Mouse (Mus musculus) T-helper 1 cell (primary cell): ENCODE measurements at regions not wholly inside any gene's neighbourhood (a gene's known extent, or its start where the extent isn't known, plus 50 kb on each side); places are given as distances from the start of the nearest gene placed in this dataset.
"Not testable (repeated sequence)": the region's sequence is repeated elsewhere in the genome, so short reads cannot be mapped to it uniquely, and the experiment has no call there.

ENCODE experiments used
- in situ Hi-C: fragments of 300-600 bp; cut with MboI, MseI; formaldehyde crosslinking; loops from one replicate; pipeline ENCODE4 v1.15.1; 2025; ENCODE audit warnings: high pct_unique_total_duplicates

DNA sequence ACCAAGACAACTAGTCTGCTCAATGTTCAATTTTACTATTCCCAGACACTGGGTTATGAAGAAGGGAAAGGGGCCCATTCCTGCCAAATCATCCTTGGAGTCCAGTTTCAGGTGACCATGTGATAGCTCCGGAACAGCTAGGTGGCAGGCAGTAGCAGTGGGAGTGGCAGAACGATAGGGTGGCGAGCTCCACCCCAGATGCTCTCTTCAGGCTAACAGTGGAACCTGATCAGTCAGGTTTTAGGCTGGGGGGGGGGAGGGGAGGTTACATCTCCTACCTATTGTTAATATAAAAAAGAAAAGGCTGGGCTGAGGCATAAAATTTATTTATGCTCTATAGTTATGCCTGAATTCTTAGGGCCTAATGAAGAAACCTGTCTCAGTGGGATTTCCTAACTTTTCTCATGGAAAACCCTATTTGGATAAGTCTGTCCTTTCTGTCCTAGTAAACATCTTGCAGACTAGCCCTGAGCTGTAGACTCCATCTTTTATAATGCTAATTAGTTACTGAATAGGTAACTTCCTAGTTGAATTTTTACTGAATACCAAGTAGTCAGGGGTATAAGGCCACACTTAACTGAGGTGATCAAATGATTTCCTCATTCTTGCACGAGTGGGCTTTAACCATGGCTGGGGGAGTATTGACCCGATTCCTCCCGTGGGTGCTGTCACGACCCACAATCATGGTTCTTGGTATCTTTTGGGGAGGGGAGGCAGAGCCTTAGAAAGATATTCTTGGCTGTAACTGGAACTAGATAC, 223.2 kb upstream of the Ell2 start:
- in situ Hi-C loops, result not testable (repeated sequence)

DNA sequence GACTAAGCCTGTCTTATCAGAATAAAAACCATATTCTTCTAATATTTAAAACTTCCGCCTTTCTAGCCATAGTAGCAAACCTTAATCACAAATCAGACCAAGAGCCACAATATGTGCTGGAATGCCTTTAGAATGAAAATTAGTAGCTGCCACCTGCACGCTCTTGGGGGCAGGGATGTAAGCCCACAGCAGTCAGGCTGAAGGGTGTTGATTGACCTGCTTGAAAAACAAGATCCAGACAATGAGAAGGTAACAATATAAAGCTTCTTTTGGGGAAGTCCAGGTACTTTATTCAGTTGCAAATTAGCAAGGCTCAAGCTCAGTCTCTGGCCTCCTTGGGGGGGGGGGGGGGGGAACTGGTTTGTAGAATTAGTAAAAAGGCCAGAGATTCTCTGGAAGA, 222.3 kb upstream of the Ell2 start:
- in situ Hi-C loops, result not testable (repeated sequence)

DNA sequence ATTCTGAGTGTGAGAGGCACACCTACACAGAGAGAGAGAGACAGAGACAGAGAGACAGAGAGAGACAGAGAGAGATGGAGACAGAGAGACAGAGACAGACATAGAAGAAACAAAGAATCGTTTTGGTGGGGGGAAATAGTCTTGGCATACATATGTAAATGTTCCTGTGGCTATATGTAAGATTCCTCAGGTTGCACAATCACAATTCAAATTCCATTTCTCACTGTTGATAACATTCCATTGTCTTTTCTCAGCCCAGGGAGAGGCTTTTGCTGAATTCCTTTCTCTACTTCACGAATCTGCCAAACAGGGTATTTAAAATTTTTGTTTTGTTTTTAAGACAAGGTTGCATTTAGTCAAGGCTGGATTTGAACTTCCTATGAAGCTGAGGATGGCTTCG, 205.0 kb upstream of the Ell2 start:
- in situ Hi-C loops, result no loop called here

DNA sequence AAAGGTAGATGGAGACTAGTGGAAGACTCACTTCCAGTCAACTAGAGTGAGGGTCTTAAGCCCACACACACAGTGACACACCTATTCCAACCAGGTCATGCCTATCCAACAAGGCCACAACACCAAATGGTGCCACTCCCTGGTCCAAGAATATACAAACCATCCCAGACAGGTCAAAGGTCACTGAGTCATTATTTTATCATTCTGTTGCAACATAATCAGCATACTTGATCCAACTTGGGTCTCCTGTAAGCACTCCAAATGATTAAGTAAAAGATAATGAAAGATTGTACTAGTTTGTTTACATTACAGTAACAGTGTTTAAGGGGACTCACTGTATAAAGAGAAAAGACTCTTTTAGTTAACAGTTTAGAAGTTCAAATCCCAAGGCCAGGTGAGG, 203.2 kb upstream of the Ell2 start:
- in situ Hi-C loops, result no loop called here

DNA sequence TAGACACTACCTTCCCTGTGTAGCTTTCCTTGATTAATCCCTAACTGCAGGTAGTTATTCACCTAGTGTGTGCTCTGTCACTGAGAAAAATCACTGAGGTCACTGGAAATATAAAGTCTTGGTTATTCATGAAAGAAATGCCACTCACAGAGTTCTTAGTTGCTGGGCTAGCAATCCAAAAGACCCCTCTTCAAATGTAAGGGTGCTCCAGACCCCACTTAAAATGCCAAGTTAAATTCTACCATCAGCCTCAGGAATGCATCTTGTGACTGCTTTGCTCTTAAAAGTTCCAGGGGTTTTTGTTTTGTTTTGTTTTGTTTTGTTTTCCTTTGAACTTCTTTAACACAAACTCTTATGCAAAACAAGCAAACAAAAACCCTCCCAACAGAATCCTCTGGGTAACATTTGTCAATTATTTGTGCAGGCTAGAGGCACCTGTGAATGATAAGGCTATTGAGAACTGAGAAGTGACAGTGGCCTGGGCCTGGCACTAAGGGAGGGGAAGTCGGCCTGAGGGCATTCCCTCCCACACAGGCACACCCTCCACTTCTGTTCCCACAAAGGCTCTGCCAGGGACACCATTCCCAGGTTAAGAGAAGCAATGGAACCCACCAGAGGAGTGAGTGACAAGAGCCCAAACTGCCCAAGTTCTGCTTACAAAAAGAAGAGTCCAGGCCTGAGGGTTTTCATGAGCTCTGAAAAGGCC, 192.1 kb upstream of the Ell2 start:
- in situ Hi-C loops, result no loop called here

DNA sequence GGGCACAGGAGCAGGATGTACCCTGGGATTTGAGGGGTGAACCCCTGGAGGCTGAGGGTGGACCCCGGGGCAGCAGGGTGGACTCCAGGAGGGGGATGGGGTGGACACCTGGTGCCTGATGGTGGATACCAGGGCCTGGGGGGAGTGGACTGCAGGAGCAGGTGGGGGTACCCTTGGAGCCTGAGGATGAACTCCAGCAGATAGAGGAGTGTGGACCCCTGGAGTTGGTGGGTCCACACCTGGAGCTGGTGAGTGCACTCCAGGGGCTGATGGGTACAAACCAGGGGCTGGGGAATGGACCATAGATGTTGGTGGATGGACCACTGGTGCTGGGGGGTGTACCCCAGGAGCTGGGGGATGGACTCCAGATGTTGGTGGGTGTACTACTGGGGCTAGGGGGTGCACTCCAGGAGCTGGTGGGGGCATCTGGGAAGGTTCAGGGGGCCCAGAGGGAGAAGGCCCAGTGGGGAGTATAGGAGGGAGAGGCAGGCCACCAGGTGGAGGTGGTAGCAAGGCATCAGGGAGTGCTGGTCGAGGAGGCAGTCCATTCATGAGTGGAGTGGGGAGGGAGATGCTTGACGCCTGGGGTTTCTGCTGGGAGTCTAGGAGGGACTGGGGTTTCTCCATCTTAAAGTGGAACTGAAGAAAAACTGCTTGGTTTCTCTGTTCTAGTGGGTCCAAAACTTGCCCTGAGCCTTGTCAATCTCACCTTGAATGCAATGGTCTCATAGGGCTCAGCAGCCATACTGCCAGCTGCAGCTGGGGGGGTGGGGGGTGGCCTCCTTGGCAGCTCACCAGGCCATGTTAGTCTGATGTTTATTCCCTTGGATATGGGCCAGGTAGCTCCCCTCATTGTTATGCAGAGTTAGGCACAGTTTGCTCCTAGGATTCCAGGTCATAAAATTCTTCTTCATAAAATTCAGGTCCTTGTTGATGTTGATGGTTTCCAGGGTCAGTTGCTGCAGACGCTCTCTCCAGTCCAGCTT, 183.0 kb upstream of the Ell2 start:
- in situ Hi-C loops, result no loop called here

DNA sequence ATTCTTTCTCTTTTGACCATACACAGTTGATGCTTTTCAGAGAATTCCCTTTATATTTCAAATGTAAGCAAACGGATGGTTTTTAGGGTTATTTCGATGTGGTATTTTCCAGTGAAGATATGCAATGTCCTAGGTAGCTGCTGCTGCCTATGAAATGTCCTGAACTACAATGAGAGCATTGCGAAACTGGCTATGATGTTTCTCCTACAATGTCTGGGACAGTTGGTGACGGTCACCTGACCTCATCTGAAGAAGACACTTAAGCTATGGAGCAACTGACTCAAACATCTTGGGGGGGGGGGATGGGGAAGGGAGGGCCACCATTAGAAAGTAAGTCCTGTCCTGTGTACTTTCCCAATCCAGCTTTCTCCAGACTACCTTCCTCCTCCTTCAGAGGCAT, 182.1 kb upstream of the Ell2 start:
- in situ Hi-C loops, result no loop called here

DNA sequence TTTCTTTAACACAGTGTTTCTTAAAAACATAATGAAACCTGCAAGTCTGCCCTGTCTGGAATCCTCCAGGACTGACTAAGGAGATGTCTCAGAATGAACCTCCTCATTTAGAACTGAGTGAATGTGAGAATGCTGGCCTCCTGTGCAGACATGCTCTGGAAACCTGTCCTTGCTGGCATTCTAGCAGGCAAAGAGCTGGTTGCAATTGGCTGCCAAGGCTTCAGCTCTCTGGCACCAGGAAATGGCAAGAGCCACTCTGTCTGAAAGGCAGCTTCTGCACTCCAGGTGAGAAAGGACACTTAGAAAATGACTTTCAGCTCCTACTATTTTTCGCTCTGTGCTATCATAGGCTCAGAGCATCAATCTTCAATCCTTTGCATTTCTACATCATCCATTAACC, 175.0 kb upstream of the Ell2 start:
- in situ Hi-C loops, result no loop called here

DNA sequence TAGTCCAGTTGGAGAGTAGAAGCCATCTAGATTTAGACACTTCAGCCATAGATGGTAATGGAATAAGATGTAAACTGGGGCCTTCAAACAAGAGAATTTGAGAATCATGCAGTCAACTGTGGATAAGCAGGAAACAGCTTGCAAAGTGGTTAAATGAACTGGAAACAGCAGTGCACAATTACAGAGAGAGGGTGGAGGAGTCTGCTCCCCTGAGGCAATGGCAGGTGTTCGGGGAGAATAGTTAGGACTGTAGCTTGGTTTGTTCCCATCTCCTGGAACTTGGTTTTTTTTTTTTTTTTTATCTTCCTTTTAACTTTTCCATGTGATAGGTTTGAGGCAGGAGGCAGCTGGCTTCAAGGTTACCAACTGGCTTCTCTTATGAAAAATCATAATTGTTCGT, 165.1 kb upstream of the Ell2 start:
- in situ Hi-C loops, result no loop called here

DNA sequence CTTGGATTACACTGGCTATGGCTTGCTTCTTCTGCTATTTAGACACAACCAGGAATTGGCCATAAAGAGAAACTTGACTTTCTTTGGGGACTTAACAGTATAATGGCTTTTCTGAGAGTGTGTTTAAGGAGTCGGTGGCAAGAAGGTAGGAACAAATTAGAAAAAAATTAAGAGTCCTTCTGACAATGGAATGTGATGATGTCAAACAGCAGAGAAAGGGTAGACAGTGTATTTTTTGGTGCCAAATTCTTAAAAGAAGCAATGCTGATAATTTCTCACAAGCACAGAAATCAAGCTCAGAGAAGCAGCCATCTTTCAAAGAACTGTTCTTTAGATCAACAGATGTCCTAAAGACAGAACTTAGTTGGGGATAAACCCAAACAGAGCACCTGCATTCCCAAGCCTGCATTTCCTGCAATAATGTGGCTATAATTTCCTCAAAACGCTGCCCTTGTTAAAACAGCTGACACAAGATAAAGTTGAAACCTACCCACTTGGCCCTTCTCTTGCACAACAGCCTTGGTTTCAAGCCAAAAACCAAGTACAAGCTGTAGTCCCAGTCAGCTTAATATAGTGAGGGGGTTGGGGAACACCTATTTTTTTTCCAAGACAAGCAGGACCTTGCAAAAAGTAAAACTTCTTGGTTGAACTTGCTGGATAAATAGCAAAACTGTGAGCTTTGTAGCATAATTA, 164.2 kb upstream of the Ell2 start:
- in situ Hi-C loops, result no loop called here

DNA sequence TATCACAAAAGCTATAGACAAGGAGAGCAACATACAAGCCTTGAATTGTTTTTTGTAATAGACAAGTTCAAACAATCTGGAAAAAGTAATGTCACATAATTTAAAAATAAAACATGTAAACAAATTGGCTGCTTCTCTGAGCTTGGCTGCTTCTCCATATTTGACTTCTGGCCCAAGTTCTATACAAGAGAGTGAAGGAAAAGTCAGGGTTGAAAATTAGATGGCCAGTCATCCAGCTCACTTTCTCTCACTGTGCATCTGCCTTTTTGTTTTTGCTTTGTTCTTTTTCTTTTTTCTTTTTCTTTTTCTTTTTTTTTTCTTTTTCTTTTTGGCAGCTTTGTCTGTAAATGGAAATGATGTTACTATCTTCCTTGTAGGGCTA, 163.6 kb upstream of the Ell2 start:
- in situ Hi-C loops, result no loop called here

DNA sequence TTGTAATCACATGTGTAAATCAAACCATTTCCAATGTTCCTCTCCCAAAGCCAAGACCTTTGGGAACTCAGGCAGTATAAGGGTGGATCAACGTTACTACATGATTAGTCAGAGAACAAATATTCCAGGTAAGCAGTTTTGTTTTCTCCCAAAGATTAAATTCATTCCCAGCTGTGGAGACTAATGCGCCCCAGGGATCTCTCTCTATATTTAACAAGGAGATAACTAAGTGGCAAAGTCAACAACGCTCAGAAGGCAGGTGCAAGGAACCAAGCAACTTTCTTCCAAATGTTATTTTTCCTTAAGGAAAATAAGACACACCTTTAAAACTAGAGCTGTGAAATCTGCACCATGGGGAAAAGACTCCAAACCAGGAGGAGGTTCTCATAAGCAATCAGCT, 163.0 kb upstream of the Ell2 start:
- in situ Hi-C loops, result no loop called here

DNA sequence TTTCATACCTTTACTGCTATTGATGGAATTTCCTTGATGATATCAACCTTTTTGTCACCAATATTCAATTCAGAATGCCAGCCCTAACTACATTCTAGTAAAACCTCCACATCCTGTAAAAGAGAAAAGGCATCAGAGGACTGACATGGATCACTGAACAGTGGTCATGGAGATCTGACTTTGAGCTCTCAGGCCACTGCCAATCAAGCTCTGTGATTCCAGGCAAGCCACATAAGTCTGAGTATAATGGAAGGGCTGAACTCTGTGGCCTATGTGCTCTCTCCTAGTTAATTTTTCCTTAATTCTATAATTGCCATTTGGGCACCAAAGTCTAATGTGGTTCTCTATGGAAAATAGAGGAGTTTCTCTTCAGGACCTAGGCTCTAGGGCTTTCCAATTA, 161.8 kb upstream of the Ell2 start:
- in situ Hi-C loops, result no loop called here

DNA sequence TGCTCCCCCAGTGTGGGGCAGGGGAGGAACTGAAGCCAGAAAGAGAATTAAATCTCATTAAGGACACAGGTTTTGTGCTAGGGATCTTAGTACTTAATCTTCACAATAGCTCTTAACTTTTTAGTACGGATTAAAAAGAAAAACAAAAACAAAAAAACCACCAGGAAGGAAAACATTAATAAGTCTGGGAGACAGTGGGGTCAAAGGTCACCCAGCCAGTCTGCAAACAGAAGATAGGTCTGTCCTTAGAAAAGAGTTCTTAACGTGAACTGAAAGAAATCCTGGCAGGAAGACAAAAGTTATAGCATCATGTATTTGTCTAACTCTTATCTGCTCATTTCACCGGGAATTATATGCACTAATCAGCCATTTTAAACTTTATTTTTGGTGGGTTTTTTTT, 158.8 kb upstream of the Ell2 start:
- in situ Hi-C loops, result no loop called here

DNA sequence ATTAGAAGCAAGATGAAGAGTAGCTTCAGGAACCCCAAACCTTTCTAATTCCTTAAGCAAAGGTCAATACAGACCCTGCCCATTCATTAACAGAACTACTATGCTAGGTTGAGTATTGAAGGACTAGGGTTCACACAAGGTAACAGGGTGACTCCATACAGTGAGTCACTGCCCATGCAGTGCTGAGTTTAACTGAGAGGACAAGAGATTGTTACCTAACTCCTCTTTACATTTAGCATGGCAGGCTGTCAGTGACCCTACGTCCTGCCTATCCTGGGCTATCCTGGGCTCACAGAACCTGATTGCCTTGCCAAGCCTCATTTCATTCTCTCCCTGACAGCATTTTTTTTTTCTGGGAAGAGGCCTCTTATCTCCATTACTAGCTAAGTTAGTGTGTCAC, 127.6 kb upstream of the Ell2 start:
- in situ Hi-C loops, result no loop called here

DNA sequence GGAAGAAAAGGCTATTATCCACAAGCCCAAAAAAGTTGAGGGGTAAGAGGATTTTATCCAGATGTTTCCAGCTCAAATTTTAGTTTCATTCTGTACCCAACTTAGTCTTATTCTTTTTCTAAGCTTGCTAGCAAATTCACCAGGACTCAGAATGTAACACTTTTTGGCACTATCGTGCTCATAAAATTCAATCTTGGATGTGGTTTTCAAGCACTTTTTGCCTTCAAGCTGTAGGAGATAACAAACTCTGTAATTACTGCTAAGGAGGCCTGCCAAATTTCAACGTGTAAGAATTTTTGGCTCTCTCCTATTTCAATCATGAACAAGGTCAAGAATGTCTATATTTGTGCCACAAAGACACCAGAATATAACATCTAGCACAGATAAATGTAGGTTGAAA, 115.7 kb upstream of the Ell2 start:
- in situ Hi-C loops, result no loop called here

DNA sequence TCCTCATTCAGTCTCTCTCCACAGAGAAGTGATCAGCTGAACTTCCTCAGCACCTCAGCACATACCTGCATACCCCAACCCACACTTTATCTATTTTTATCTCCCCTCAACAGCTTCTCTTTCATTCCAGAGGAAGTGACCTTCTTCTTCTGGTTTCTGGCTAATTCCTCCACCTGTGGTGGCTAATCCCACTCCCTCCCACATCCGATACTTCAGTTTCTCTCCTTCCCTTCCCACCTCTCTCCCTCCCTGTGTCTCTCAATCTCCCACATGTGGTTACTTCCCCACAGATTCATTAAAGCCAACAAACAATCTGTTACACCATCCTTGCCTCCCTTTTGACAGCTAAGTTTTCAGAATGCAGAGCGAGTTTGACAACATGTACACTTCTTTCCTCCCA, 109.7 kb upstream of the Ell2 start:
- in situ Hi-C loops, result no loop called here

DNA sequence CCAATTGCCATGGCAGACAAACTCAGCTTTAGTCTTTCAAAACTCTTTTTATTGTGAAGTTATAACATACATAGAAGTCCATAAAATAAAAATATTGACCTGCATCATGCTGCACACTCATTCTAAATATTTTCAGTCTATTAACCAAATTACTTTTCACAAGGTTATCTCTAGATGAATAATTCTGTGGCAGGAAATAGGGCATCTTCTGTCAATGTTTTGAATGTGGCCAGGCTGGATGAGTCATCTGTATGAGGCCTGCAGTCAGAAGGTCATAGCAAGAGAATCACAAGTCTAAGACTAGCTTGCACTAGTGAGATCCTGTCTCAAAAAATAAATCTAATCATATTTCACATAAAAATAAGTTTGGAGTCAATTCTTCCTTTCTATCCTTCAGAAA, 108.4 kb upstream of the Ell2 start:
- in situ Hi-C loops, result no loop called here

DNA sequence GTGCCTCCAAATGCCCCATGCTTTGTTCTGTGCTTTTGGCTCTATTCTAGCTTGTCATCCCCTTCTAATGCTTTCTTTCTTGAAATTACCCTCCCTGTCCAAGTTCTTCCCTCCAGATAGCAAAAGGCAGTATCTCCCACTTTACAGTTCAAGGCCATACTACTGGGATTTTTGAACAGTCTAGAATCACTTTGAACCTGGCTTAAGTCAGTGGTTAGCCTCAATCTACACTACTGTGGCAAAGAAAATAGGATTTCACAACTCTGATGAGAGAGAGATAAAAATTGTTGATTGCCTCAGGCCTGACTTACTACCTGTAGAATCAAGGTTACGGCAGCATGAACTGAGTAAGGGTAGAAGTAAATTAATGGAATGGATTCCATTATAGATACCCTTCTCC, 107.9 kb upstream of the Ell2 start:
- in situ Hi-C loops, result no loop called here

DNA sequence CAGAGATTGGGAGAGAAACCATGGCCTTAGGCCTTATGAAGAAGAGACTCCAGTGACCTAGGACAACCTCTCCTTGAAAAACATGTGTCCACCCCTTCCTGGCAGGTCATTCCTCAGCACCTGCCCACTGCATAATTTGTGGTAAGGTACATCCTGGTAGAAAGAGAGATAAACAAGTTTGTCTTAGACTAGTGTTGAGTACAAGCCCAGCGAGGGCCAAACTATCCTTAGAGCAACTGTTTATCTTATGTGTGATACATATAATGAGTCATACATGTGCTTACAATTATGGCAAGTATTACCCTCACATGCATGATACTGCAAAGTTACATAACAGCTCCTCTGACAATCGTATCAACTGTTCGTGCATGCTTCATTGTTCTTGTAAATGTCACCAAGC, 83.3 kb upstream of the Ell2 start:
- in situ Hi-C loops, result no loop called here

DNA sequence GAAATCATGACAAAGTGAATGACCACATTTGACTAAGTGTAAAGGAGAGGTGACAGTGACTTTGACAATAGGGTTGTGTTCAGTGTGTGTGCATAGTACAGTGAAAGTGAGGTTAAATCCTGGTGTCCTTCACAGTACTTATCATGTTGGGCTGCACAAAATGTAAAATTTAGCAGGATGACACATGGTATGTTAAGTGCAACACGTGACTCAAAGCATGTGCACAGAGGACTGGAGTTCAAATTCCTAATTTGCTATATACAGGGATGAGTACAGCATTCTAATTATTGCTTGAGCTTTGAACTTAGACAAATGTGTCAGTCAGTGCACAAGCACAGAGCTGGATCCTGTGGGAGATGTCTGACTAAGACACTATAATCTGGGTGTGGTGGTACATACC, 79.2 kb upstream of the Ell2 start:
- in situ Hi-C loops, result no loop called here

DNA sequence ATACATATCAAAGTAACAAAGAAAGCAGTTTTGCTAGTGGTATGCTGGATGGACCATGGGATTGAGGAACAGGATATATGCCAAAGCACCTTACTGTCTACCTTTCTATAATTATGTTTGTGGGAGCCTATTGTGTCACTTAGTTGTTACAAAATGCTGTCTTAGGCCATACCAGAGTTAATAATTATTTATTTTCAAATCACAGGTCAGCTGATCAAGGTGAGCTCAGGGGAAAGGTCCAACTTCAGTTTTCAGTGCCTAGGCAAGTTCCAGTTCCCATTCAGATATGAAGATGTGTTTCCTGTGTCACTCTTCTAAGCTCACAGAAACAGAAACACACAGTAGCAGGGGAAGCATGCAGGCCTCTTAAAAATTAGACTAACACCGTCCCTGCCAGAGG, 75.5 kb upstream of the Ell2 start:
- in situ Hi-C loops, result no loop called here
